Comparison of ENCODE assay signal across 34 mouse cellular contexts in the genomic region with DNA sequence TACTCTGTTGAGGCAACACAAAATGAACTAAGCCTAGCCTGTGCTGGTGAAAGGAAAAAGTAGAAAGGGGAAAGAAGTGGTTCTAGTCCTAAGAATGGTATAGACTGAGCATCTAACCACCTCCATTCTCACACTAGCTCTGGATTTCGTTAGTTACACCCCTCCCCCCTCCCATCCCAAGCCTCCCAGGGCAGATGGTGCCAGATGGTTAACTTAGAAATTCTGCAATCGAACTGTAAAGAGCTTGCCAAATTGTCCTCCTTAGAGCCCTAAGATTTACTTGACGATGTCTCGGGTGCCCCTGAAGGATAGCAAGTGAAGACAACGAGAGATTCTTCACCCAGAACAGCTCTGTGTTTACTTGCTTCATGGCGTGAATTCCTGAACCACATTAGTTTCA.
DNase-seq lines count a peak whose midpoint lies in the region; ATAC-seq and TF ChIP-seq lines count a peak whose summit lies in the region.
"Had no signal": no experiment of that assay in that cellular context is flagged by ENCODE, and none has a peak within 500 bp of the region (broad histone marks: within the 10 kb centered on the region; RNA-seq: fewer than 3 reads in every experiment).

No protein-coding gene starts in this region.

- 49% methylated on average over 6 of the region's 6 CpGs for WGBS in embryonic facial prominence, embryonic 14.5 days
- 70% methylated on average over 6 of the region's 6 CpGs for WGBS in embryonic facial prominence, embryonic 10.5 days
- 49% methylated on average over 6 of the region's 6 CpGs for WGBS in hindbrain, embryonic 16.5 days
- 65% methylated on average over 6 of the region's 6 CpGs for WGBS in hindbrain, embryonic 12.5 days
- 40% methylated on average over 6 of the region's 6 CpGs for WGBS in neural tube, embryonic 13.5 days
- WGBS in neural tube, embryonic 15.5 days: 38% methylated on average over 6 of the region's 6 CpGs
- WGBS in forebrain, postnatal 0 days: 49% methylated on average over 6 of the region's 6 CpGs

- no peak; the same call in 1 of the 2 replicates for ATAC-seq in embryonic facial prominence, embryonic 14.5 days (ENCODE audit: low read depth)
- ATAC-seq in hindbrain, embryonic 16.5 days: 0 out of 2 replicates have a peak, but pooled peaks have one; percentile 6
- no peak for ATAC-seq in hindbrain, embryonic 12.5 days (ENCODE audit: low FRiP score)
- no peak for ATAC-seq in neural tube, embryonic 13.5 days (ENCODE audit: low read depth)
- ATAC-seq in neural tube, embryonic 15.5 days (ENCODE audit: low FRiP score): no peak
- ATAC-seq in forebrain, postnatal 0 days: peak; percentile 45; the same call in 1 of the 2 replicates
- ATAC-seq: intestine, embryonic 16.5 days; liver, embryonic 12.5 days; liver, postnatal 0 days had no signal

- H3K9ac ChIP-seq in embryonic facial prominence, embryonic 14.5 days (ENCODE audit: low read depth, low read length): no peak overlapping the region
- H3K9ac ChIP-seq in hindbrain, embryonic 16.5 days (ENCODE audit: low read depth, low read length): no peak overlapping the region
- no peak overlapping the region for H3K9ac ChIP-seq in hindbrain, embryonic 12.5 days
- H3K9ac ChIP-seq in neural tube, embryonic 13.5 days: no peak overlapping the region
- H3K9ac ChIP-seq in neural tube, embryonic 15.5 days (replicated peaks): no peak overlapping the region
- no peak overlapping the region for H3K9ac ChIP-seq in forebrain, postnatal 0 days
- H3K9ac ChIP-seq: embryonic facial prominence, embryonic 12.5 days; hindbrain, embryonic 15.5 days; limb, embryonic 13.5 days; liver, embryonic 12.5 days; liver, postnatal 0 days; midbrain, embryonic 12.5 days had no signal

- DNase-seq in embryonic facial prominence, embryonic 14.5 days (ENCODE audit: low spot score): peak; percentile 41
- no peak for DNase-seq in embryonic facial prominence, embryonic 10.5 days (ENCODE audit: low spot score)
- peak; percentile 58 for DNase-seq in forebrain, postnatal 0 days
- DNase-seq in liver: no peak
- DNase-seq: adrenal gland, adult 8-10 months; cerebellum, adult 2 months; cerebellum, postnatal 36 days; gastrocnemius, adult 2 months; gastrocnemius, postnatal 36 days; heart, adult 18-20 months; heart, postnatal 36 days; kidney, adult 8-10 months; kidney, postnatal 4 days; liver, postnatal 0 days; lung, postnatal 36 days; retina, postnatal 1 day; spleen, adult 18-20 months; thymus, adult 18-20 months; thymus, postnatal 25 days had no signal

- TF ChIP-seq CTCF in forebrain, postnatal 0 days (IDR thresholded peaks at IDR 0.05; ENCODE audit: low read depth): no peak

- 0 out of 2 replicates have a peak, but pooled peaks cover 12% of the 10 kb centered on the region for H3K4me1 ChIP-seq in embryonic facial prominence, embryonic 14.5 days (ENCODE audit: control insufficient read depth, insufficient read depth, low read length)
- peaks cover 8% of the 10 kb centered on the region for H3K4me1 ChIP-seq in embryonic facial prominence, embryonic 10.5 days
- H3K4me1 ChIP-seq in hindbrain, embryonic 16.5 days (ENCODE audit: control insufficient read depth, insufficient read depth, low read depth, low read length): no peaks in the 10 kb centered on the region
- H3K4me1 ChIP-seq in hindbrain, embryonic 12.5 days: peaks cover 13% of the 10 kb centered on the region
- peaks cover 32% of the 10 kb centered on the region for H3K4me1 ChIP-seq in neural tube, embryonic 13.5 days (replicated peaks)
- peaks cover 14% of the 10 kb centered on the region for H3K4me1 ChIP-seq in neural tube, embryonic 15.5 days
- H3K4me1 ChIP-seq in forebrain, postnatal 0 days (ENCODE audit: insufficient read depth): no peaks in the 10 kb centered on the region
- H3K4me1 ChIP-seq: liver, embryonic 12.5 days had no signal

- no peak overlapping the region for H3K4me3 ChIP-seq in embryonic facial prominence, embryonic 14.5 days (ENCODE audit: low read depth, low read length)
- H3K4me3 ChIP-seq in embryonic facial prominence, embryonic 10.5 days: no peak overlapping the region
- H3K4me3 ChIP-seq in hindbrain, embryonic 16.5 days (ENCODE audit: low read length): no peak overlapping the region
- no peak overlapping the region for H3K4me3 ChIP-seq in hindbrain, embryonic 12.5 days
- H3K4me3 ChIP-seq in neural tube, embryonic 13.5 days: no peak overlapping the region
- no peak overlapping the region for H3K4me3 ChIP-seq in neural tube, embryonic 15.5 days (replicated peaks)
- H3K4me3 ChIP-seq in forebrain, postnatal 0 days (ENCODE audit: low read depth, low read length): no peak overlapping the region
- H3K4me3 ChIP-seq: embryonic facial prominence, embryonic 12.5 days; erythroblast, embryonic 14.5 days; gastrocnemius, adult 2 months; hindbrain, embryonic 15.5 days; left cerebral cortex, adult 2 months; limb, embryonic 13.5 days; liver, embryonic 12.5 days; midbrain, embryonic 12.5 days had no signal

- H3K4me2 ChIP-seq in embryonic facial prominence, embryonic 14.5 days (ENCODE audit: low read depth, low read length): no peak overlapping the region
- no peak overlapping the region for H3K4me2 ChIP-seq in hindbrain, embryonic 16.5 days (ENCODE audit: low read length)
- H3K4me2 ChIP-seq in hindbrain, embryonic 12.5 days (replicated peaks): no peak overlapping the region
- H3K4me2 ChIP-seq in neural tube, embryonic 13.5 days: no peak overlapping the region
- H3K4me2 ChIP-seq in neural tube, embryonic 15.5 days: no peak overlapping the region
- no peak overlapping the region for H3K4me2 ChIP-seq in forebrain, postnatal 0 days (ENCODE audit: low read depth)
- H3K4me2 ChIP-seq: embryonic facial prominence, embryonic 12.5 days; heart, embryonic 11.5 days; hindbrain, embryonic 15.5 days; limb, embryonic 13.5 days; liver, embryonic 12.5 days; midbrain, embryonic 12.5 days had no signal

- H3K27ac ChIP-seq in embryonic facial prominence, embryonic 14.5 days (replicated peaks; ENCODE audit: low read depth, low read length): no peak overlapping the region
- H3K27ac ChIP-seq in embryonic facial prominence, embryonic 10.5 days (replicated peaks): no peak overlapping the region
- H3K27ac ChIP-seq in hindbrain, embryonic 16.5 days (ENCODE audit: low read depth, low read length): no peak overlapping the region
- no peak overlapping the region for H3K27ac ChIP-seq in hindbrain, embryonic 12.5 days
- peak overlapping the region; percentile 33; the same call in 1 of the 2 replicates for H3K27ac ChIP-seq in neural tube, embryonic 13.5 days (replicated peaks)
- no peak overlapping the region; the same call in 1 of the 2 replicates for H3K27ac ChIP-seq in neural tube, embryonic 15.5 days (replicated peaks)
- H3K27ac ChIP-seq in forebrain, postnatal 0 days (ENCODE audit: low read depth, low read length): no peak overlapping the region
- H3K27ac ChIP-seq: embryonic facial prominence, embryonic 12.5 days; gastrocnemius, adult 2 months; hindbrain, embryonic 15.5 days; kidney, postnatal 0 days; left cerebral cortex, adult 2 months; limb, embryonic 13.5 days; liver, embryonic 12.5 days; midbrain, embryonic 12.5 days had no signal

- no peaks in the 10 kb centered on the region for H3K36me3 ChIP-seq in embryonic facial prominence, embryonic 14.5 days (ENCODE audit: control insufficient read depth, insufficient read depth, low read length)
- no peaks in the 10 kb centered on the region for H3K36me3 ChIP-seq in embryonic facial prominence, embryonic 10.5 days (replicated peaks)
- no peaks in the 10 kb centered on the region for H3K36me3 ChIP-seq in hindbrain, embryonic 16.5 days (ENCODE audit: control insufficient read depth, insufficient read depth, low read length)
- H3K36me3 ChIP-seq in hindbrain, embryonic 12.5 days: no peaks in the 10 kb centered on the region
- no peaks in the 10 kb centered on the region for H3K36me3 ChIP-seq in neural tube, embryonic 13.5 days
- no peaks in the 10 kb centered on the region for H3K36me3 ChIP-seq in neural tube, embryonic 15.5 days
- no peaks in the 10 kb centered on the region for H3K36me3 ChIP-seq in forebrain, postnatal 0 days (ENCODE audit: insufficient read depth)
- H3K36me3 ChIP-seq: embryonic facial prominence, embryonic 12.5 days; G1E; hindbrain, embryonic 15.5 days; limb, embryonic 13.5 days; liver, embryonic 12.5 days; midbrain, embryonic 12.5 days had no signal

- H3K27me3 ChIP-seq in embryonic facial prominence, embryonic 14.5 days (replicated peaks; ENCODE audit: control insufficient read depth, insufficient read depth, low read length): no peaks in the 10 kb centered on the region
- H3K27me3 ChIP-seq in embryonic facial prominence, embryonic 10.5 days (replicated peaks; ENCODE audit: low read depth, poor library complexity, severe bottlenecking): no peaks in the 10 kb centered on the region
- H3K27me3 ChIP-seq in hindbrain, embryonic 16.5 days (replicated peaks; ENCODE audit: control insufficient read depth, insufficient read depth, low read length): no peaks in the 10 kb centered on the region
- no peaks in the 10 kb centered on the region for H3K27me3 ChIP-seq in hindbrain, embryonic 12.5 days
- no peaks in the 10 kb centered on the region for H3K27me3 ChIP-seq in neural tube, embryonic 13.5 days
- H3K27me3 ChIP-seq in neural tube, embryonic 15.5 days (replicated peaks): no peaks in the 10 kb centered on the region
- no peaks in the 10 kb centered on the region for H3K27me3 ChIP-seq in forebrain, postnatal 0 days (ENCODE audit: insufficient read depth, low read length)
- H3K27me3 ChIP-seq: embryonic facial prominence, embryonic 12.5 days; hindbrain, embryonic 15.5 days; liver, embryonic 12.5 days; midbrain, embryonic 12.5 days had no signal

- no peaks in the 10 kb centered on the region for H3K9me3 ChIP-seq in embryonic facial prominence, embryonic 14.5 days (ENCODE audit: control insufficient read depth, low read length)
- no peaks in the 10 kb centered on the region for H3K9me3 ChIP-seq in embryonic facial prominence, embryonic 10.5 days
- no peaks in the 10 kb centered on the region for H3K9me3 ChIP-seq in hindbrain, embryonic 16.5 days (ENCODE audit: control insufficient read depth, low read length)
- H3K9me3 ChIP-seq in hindbrain, embryonic 12.5 days (replicated peaks): no peaks in the 10 kb centered on the region
- H3K9me3 ChIP-seq in neural tube, embryonic 13.5 days: no peaks in the 10 kb centered on the region
- H3K9me3 ChIP-seq in neural tube, embryonic 15.5 days (replicated peaks): no peaks in the 10 kb centered on the region
- H3K9me3 ChIP-seq in forebrain, postnatal 0 days (ENCODE audit: low read length): no peaks in the 10 kb centered on the region
- H3K9me3 ChIP-seq: embryonic facial prominence, embryonic 12.5 days; G1E; hindbrain, embryonic 15.5 days; limb, embryonic 13.5 days; liver, embryonic 12.5 days; midbrain, embryonic 12.5 days had no signal

Comparison
In these comparisons a context has a peak if more than half of its experiments do, and no peak if none do; other contexts are left out.
1. ATAC-seq: peak in hindbrain, embryonic 16.5 days (single experiment) and forebrain, postnatal 0 days (single experiment); none in embryonic facial prominence, embryonic 14.5 days (single experiment), hindbrain, embryonic 12.5 days (single experiment), neural tube, embryonic 13.5 days (single experiment) and neural tube, embryonic 15.5 days (single experiment).
2. DNase-seq: peak in embryonic facial prominence, embryonic 14.5 days (single experiment) and forebrain, postnatal 0 days (single experiment); none in embryonic facial prominence, embryonic 10.5 days (single experiment) and liver (single experiment).